Mouse (Mus musculus): Measurements from ENCODE around the gene Vps37b. TPM values are rescaled to one million over a fixed set of nuclear protein-coding genes. Genes with fewer than 3 reads are reported as not detected.

Vps37b gene
- total RNA-seq, 1 experiment from 2014 or later = 121 TPM

DNA sequence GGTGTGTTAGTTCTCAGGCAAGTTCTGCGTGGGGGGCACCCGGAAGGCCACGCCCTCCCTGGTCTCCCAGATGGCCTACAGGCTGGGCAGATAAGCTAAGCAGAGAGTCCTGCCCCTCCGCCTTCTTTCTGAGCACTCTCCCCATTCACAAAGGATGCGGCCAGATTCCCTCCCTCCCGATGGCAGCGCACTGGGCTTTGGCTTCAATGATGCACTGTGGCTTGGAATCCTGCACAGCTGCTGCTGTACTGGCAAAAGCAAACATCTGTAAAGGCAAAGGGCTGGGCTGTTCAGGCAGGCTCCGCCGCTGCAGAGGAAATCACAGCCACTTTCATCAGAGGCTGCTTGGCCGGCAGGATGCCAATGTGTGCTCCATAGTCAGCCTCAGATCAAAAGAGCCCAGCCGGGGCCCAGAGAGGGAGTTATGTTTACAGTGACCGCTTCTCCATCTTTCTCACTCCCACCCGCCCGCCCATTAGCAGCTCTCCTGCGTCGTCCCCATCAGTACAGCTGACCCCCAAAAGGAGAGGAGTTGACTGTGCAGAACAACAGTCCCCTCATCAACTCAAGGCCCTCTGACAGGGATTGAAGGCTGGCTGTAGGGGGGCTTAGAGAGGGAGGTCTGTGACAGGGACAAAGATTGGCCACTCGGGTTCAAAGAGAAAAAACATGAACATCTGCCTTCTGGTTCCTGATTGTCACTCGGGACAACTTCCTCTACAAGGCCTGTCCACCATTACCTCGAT, 21.0 kb downstream of the Vps37b start:
- no peak for ATAC-seq (replicated peaks; ENCODE audit: insufficient number of reproducible peaks, low FRiP score, low TSS enrichment, poor library complexity, severe bottlenecking)

DNA sequence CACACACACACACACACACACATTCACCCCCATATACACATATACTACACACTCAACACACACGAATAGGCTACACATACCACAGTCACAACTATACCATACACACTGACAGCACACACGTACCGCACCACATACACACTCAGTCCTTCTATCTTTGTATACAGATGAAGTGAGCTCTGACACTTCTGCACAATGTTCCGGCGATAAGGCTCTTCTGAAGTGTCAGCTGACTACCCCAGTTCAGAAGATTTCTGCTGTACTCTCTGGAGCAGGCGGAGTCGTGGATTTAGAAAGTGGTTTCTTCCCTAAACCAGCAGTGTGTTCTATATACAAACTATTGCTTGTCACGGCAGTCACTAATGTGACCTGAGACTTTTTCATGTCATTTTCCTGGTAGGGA, 22.0 kb downstream of the Vps37b start:
- no peak for ATAC-seq (replicated peaks; ENCODE audit: insufficient number of reproducible peaks, low FRiP score, low TSS enrichment, poor library complexity, severe bottlenecking)

DNA sequence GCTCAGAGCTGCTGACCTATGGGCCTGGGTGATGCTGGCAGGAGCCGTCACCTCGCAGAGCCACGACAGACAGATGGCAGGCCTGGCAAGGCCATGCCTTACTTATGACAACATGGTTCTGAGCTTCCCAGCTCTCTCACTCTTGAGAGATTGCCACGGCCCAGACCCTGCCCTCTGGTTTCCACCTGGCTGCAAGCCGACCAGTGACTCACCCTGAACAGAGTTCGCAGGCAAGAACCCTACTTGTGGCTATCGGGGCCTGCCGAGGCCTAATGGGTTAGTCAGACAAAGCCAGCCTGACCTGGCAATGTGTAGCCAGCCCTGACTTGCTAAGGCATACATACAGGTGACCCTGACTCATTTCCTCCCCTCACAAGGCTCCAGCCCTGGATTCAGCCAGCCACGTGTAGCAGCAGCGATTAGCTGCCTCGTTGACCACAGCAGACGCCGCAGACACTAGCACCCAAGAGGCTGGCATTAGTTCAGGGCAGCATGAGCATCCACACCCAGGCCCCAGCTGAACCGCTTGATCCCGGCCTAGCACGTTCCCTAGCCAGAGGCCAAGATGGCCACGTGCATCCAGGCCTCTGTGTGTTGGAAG, 25.1 kb downstream of the Vps37b start:
- ATAC-seq (replicated peaks; ENCODE audit: insufficient number of reproducible peaks, low FRiP score, low TSS enrichment, poor library complexity, severe bottlenecking) = no peak

DNA sequence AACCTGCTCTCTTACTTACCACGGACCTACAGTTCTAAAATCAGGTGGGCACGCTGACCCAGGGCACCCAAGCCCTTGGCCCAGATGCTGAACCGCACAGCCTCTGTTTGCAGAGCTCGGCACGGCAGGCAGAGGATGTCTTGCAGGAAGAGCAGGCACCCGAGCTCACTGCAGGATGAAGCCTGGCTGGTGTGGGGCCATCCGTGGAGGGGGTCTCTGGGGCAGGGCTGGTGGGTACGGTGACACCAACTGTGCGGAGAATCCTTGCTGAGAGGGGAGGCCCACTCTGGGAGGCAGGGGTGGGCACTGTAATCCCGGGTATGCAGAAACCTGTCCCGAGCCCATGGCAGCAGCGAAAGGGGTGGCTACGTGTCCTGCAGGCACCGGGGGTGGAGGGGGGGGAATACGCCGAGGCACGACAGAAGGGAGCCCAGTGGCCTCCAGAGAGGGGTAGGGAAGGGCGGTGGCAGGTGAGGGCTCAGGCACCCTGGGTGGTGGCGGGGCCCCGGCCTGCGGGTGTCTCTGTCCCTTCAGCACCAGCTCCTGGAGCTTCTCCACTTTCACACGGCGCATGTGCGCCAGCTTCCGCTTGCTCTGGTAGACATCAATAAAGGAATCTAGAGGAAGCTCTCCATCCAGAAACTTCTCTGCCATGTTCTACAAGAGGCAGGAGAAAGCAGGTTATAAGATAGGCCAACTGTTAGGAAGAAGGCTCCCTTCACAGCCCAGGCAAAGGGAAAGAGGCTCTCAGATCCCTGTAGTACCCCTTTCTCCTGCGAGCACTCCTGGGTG, 25.8 kb downstream of the Vps37b start:
- ATAC-seq (replicated peaks; ENCODE audit: insufficient number of reproducible peaks, low FRiP score, low TSS enrichment, poor library complexity, severe bottlenecking) = no peak

DNA sequence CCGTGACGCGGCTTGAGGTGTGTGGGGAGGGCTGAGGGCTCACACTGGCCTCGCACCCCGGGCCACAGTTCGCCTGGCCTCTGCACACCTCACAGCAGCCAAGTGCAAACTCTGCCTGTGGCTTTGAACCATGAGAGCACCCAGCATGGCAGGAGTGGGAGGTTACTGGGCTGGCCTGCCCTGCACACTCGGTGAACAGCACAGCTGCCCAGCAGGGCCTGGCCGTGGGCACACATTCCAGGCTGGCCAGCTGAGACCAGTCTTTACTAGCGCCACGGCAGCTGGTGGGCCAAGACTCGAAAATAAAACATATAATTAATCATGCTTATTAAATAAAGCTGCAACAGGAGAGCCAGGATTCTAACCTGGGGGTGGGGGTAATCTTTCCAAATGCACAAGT, 26.5 kb downstream of the Vps37b start:
- no peak for ATAC-seq (replicated peaks; ENCODE audit: insufficient number of reproducible peaks, low FRiP score, low TSS enrichment, poor library complexity, severe bottlenecking)

DNA sequence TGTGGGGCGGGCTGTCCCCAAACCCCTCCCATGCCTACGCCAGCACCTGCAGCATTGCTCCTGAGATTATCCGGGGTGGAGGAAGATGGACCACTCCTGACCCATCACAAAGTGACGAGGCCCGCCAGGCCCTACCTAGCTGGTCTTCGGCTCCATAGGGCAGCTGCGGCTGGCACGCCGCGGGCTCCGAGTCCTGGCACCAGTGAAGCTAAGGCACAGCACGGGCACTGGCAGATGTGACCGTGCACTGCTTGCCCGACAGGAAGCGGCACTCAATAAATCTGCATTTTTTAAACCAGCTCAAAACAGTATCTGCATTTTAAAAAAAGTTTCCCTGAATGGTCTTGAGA, 26.9 kb downstream of the Vps37b start:
- no peak for ATAC-seq (replicated peaks; ENCODE audit: insufficient number of reproducible peaks, low FRiP score, low TSS enrichment, poor library complexity, severe bottlenecking)

DNA sequence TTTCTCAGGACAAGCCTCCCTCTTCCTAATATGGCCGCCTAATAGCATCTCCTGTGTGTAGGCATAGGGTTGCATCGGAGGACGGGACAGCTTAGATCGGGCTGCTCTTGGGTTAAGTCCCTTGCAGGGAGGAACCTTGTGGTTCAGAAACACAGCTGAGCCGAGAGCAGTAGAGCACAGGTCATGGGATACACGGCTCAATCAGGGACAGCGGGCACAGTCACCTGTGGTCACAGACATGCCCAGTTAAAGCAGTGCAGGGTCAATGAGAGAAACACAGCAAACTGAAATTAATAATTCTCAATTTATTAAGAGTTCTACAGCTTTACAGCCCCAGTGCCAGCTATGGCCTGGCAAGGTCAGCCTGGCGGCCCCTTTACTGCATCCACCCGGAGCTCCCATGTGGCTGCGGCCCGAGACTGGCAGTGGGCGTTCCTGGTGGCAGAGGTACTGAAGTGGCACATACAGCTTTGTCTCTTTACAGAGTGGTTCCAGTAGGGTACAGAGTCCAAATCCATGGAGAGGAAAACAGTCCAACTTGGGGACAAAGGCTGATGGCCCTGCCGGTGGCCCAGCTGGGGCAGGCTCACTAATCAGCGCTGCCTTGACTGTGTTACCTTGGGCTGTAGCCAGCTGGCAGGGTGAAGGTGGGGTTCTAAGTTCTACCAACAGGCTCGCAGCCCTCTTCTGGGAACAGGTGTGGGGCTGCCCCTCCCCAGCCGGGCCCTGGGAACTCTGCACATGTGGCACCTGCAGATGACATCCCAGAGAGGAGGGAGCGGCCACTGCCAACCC, 27.5 kb downstream of the Vps37b start:
- ATAC-seq (replicated peaks; ENCODE audit: insufficient number of reproducible peaks, low FRiP score, low TSS enrichment, poor library complexity, severe bottlenecking) = no peak

DNA sequence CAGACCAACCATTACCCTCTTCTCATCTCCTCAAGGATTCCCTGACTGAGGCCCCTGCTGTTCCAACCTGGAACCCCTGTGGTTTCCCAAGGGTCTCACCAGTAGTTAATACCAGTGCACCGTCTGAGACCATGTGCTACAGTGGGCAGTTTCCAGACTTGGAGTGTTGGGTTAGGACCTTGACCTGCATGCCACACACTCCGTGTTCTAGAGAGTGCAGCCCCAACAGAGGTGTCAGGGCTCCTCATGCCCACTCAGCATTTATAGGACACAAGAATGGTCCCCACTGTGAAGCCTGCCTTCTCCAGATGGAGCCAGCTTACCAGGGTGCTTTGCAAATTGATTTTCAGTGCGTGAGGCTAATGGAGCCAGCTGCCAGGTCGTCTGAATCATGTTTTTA, 28.7 kb downstream of the Vps37b start:
- ATAC-seq (replicated peaks; ENCODE audit: insufficient number of reproducible peaks, low FRiP score, low TSS enrichment, poor library complexity, severe bottlenecking) = no peak

DNA sequence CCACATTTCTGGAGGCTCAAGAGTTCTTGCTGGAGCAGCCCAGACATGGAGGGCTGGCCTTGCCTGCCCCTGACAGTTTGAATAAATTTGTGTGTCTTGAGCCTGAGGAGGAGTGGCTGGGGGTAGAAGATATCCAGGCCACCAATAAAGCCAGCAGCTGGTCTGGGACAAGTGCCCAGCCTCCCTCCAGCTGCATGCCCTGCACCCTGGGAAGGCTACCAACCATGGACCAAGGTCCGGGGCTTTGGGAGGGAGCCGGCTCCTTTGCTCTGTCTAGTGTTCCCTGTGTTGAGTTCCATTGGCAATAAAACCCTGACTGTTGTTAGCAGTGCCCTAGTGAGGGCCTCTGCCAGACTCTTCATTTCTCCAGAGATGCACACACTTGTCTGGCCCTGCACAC, 29.2 kb downstream of the Vps37b start:
- ATAC-seq (replicated peaks; ENCODE audit: insufficient number of reproducible peaks, low FRiP score, low TSS enrichment, poor library complexity, severe bottlenecking) = no peak

DNA sequence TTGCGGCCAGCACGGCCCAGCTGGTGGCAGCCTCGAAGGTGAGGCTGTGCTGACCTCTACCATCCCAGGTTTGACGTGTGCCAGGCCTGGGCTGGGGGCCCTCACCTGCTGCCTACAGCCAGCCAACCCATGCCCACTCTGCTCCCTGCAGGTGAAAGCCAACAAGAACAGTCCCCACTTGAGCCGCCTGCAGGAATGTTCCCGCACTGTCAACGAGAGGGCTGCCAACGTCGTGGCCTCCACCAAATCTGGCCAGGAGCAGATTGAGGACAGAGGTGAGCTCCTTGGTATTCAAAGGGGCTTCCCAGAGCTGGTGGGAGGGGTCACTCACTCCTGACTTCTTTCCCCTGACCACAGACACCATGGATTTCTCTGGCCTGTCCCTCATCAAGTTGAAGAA, 30.8 kb downstream of the Vps37b start:
- no peak for ATAC-seq (replicated peaks; ENCODE audit: insufficient number of reproducible peaks, low FRiP score, low TSS enrichment, poor library complexity, severe bottlenecking)

DNA sequence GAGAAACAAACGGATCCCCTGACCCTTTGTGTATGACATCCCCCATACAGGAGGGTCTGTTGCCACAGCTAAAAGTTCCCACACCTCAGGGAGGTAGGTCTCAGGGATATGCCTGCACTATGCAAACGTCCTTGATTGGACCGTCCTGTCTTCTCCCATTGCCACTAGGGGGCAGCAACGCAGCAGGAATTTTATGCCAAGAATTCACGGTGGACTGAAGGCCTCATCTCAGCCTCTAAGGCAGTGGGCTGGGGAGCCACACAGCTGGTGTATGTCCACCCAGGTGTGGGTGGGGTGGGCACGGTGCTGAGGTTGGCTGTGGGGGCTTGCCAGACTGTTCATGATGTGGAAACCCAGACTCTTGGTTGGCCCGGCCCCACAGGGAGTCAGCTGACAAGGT, 31.2 kb downstream of the Vps37b start:
- ATAC-seq (replicated peaks; ENCODE audit: insufficient number of reproducible peaks, low FRiP score, low TSS enrichment, poor library complexity, severe bottlenecking) = peak; percentile 48

DNA sequence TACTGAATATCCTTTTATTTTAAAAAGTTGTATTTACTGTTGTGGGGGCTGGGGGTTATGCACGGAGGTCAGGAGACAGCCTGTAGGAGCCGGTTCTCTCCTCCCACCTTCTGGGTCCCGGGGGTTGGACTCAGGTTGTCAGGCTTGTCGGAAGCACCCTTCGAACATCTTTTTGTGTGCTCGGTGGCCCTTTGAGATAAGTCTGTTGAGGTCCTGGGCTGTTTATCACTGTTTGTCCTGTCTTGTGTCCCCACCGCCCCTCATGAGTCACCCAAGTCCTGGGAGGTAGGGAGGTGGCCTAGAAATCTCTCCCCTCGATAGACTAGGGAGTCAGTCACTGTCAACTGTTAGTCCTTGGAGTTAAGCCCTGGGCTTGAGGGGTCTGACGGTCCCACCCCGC, 33.7 kb downstream of the Vps37b start:
- no peak for ATAC-seq (replicated peaks; ENCODE audit: insufficient number of reproducible peaks, low FRiP score, low TSS enrichment, poor library complexity, severe bottlenecking)

DNA sequence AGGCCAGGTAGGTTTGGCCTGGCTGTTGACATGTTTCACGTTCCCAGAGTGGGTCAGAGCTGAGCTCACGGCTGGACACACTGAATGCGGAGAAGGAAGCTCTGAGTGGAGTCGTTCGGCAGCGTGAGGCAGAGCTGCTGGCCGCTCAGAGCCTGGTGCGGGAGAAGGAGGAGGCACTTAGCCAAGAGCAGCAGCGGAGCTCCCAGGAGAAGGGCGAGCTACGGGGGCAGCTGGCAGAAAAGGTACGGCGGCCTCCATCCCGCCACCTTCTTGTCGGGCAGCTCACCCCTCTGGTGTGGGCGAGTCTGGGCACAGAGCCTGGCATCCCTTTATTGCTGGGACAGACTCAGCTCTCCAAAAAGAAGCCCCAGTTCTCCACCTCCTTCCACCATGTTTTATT, 34.3 kb downstream of the Vps37b start:
- ATAC-seq (replicated peaks; ENCODE audit: insufficient number of reproducible peaks, low FRiP score, low TSS enrichment, poor library complexity, severe bottlenecking) = no peak

DNA sequence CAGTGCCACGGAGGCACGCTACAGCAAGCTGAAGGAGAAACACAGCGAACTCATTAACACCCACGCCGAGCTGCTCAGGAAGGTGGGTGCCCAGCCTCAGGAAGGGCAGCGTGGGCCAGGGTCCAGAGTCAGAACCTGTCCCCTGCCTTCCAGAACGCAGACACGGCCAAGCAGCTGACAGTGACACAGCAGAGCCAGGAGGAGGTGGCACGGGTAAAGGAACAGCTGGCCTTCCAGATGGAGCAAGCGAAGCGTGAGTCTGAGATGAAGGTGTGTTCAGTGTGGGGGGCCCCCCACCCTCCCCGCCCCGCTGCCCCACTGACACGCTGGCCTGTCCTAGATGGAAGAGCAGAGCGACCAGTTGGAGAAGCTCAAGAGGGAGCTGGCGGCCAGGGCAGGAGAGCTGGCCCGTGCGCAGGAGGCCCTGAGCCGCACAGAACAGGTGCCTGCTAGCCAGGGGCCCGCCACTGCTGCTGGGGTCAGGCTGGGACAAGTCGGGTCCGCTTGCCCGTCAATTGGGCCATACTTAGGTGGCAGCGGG, 34.8 kb downstream of the Vps37b start:
- no peak for ATAC-seq (replicated peaks; ENCODE audit: insufficient number of reproducible peaks, low FRiP score, low TSS enrichment, poor library complexity, severe bottlenecking)

DNA sequence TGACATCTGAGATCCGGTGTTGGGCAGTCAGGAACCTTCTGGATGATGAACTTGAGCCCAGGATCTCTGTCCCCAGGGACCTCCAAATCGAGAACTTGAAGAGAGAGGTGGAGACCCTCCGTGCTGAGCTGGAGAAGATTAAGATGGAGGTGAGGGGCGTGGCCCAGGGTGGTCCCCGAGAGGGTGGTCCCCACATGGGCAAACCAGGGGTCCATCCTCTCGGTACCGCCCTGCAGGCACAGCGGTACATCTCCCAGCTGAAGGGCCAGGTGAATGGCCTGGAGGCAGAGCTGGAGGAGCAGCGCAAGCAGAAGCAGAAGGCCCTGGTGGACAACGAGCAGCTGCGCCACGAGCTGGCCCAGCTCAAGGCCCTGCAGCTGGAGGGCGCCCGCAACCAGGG, 35.4 kb downstream of the Vps37b start:
- ATAC-seq (replicated peaks; ENCODE audit: insufficient number of reproducible peaks, low FRiP score, low TSS enrichment, poor library complexity, severe bottlenecking) = no peak

DNA sequence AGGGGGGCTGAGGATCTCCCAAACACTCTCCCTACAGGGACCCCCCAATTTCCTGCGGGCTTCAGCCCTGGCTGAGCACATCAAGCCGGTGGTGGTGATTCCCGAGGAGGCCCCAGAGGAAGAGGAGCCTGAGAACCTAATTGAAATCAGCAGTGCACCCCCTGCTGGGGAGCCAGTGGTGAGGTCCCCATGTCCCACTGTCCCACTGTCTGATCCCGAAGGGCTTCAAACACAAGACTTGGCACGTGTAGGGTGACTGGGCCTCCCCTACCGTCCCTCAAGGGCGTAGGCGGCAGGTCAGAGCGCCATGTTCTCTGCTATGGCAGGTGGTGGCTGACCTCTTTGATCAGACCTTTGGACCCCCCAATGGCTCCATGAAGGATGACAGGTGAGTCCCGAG, 35.9 kb downstream of the Vps37b start:
- ATAC-seq (replicated peaks; ENCODE audit: insufficient number of reproducible peaks, low FRiP score, low TSS enrichment, poor library complexity, severe bottlenecking) = no peak

DNA sequence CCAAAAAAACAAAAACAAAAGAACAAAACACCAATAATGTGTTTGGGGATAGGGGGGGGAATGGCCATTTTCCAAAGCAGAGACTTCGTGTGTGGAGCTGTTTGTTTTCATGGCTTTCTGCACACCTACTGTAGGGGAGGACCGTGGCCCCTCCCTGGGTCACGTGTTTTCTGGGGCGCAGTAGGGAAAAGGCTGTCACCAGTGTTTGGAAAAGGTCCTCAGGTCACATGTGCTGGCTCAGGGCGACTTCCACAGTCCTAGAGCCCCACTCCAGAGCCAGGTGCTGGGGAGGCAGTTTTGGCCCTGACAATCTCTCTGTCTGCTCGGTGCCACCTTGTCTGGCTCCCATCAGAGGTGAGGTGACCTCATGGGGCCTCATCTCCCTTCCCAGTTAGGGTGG, 36.7 kb downstream of the Vps37b start:
- ATAC-seq (replicated peaks; ENCODE audit: insufficient number of reproducible peaks, low FRiP score, low TSS enrichment, poor library complexity, severe bottlenecking) = no peak

DNA sequence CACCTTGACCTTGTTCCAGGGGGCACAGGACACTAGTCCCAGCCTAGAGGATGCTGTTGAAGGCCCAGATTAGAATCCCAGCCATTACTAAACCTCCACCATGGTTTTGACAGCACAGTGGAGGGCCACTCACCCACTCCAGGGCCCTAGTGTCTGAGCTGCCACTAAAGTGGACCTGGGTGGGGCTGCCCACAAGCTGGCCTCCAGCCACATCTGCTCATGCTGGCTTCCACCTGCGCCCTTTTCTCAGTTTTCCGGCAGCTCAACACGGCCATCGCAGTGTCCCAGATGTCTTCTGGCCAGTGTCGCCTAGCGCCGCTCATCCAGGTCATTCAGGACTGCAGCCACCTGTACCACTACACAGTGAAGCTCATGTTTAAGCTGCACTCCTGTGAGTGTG, 37.6 kb downstream of the Vps37b start:
- ATAC-seq (replicated peaks; ENCODE audit: insufficient number of reproducible peaks, low FRiP score, low TSS enrichment, poor library complexity, severe bottlenecking) = no peak

All from monocyte, adult 5-6 weeks (primary cell).